Mouse (Mus musculus) stomach, embryonic 14.5 days (tissue): ENCODE measurements around the gene Birc2. TPM values are rescaled to one million over a fixed set of nuclear protein-coding genes. Genes with fewer than 3 reads are reported as not detected.

Experiments used
- ATAC-seq: fragments of 200-750 bp; cut with Nextera tagmentation; 2 replicates; pipeline ENCODE4 v1.8.0; 2017; ENCODE audit warnings: low read depth, moderate TSS enrichment; ENCODE audit not compliant: insufficient number of reproducible peaks, insufficient read depth, low FRiP score
- H3K27ac ChIP-seq: fragments of 300-500 bp; sonication (generic); 2 replicates; pipeline ENCODE4 v1.5.1; 2014; ENCODE audit warnings: mild to moderate bottlenecking, low read length, moderate library complexity, mixed read lengths
- H3K27me3 ChIP-seq: fragments of 300-500 bp; sonication (generic); 2 replicates; pipeline ENCODE4 v1.6.1; 2014; ENCODE audit warnings: low read length, control low read depth, mixed read lengths; ENCODE audit not compliant: control insufficient read depth, insufficient read depth
- H3K36me3 ChIP-seq: fragments of 300-500 bp; sonication (generic); 2 replicates; pipeline ENCODE4 v1.6.1; 2014; ENCODE audit warnings: mild to moderate bottlenecking, control low read depth, low read length, moderate library complexity, mixed read lengths; ENCODE audit not compliant: control insufficient read depth, insufficient read depth
- H3K4me1 ChIP-seq: fragments of 300-500 bp; sonication (generic); 2 replicates; pipeline ENCODE4 v1.6.1; 2014; ENCODE audit warnings: low read length, control low read depth, mixed read lengths; ENCODE audit not compliant: control insufficient read depth, insufficient read depth
- H3K4me2 ChIP-seq: fragments of 300-500 bp; sonication (generic); replicated peaks from 2 replicates; pipeline ENCODE4 v1.6.1; 2014; ENCODE audit warnings: low read depth, low read length, control low read depth
- H3K4me3 ChIP-seq: fragments of 300-500 bp; sonication (generic); 2 replicates; pipeline ENCODE4 v1.5.1; 2014; ENCODE audit warnings: low read depth, low read length, control low read depth
- H3K9ac ChIP-seq: fragments of 300-500 bp; sonication (generic); replicated peaks from 2 replicates; pipeline ENCODE4 v1.6.1; 2014; ENCODE audit warnings: low read depth, mild to moderate bottlenecking, control low read depth, low read length, moderate library complexity, mixed read lengths
- H3K9me3 ChIP-seq: fragments of 300-500 bp; sonication (generic); 2 replicates; pipeline ENCODE4 v1.6.1; 2016; ENCODE audit warnings: low read depth, low read length, control low read depth; ENCODE audit not compliant: control insufficient read depth
- WGBS: fragments of 180-500 bp; shearing (Covaris S2); extraction: QIAGEN DNeasy Blood & Tissue Kit; methylation state at CpG from one replicate; pipeline ENCODE4 v1.1.7; 2014; 5-methylcytosine and 5-hydroxymethylcytosine counted together
- polyA plus RNA-seq: library from polyadenylated mRNA; unstranded; fragments of >200 nt; fragmentation: Nextera tagmentation; extraction: Ambion mirVana; gene quantifications from 2 replicates; pipeline ENCODE4 v1.2.1, GENCODE M21; 2014

Gene Birc2
- polyA plus RNA-seq: 50.3 and 53.9 TPM in 2 replicates

GRCm38 (mm10) chr9:7836905-7837805, at the start of gene Birc2:
Gene Birc2 (minus strand): TSS chr9:7837064.
- no peaks in the 10 kb centered on the region for H3K9me3 ChIP-seq
- H3K4me1 ChIP-seq: peaks cover 5% of the 10 kb centered on the region
- no peaks in the 10 kb centered on the region for H3K27me3 ChIP-seq
- H3K27ac ChIP-seq: peak within 1 kb of the TSS; percentile 99
- peak within 1 kb of the TSS; percentile 58 for H3K4me2 ChIP-seq
- peak; percentile 98 for ATAC-seq
- under 1% methylated on average over 68 of the region's 68 CpGs for WGBS
- H3K4me3 ChIP-seq: peak within 1 kb of the TSS; percentile 76
- H3K9ac ChIP-seq: peak within 1 kb of the TSS; percentile 76
- H3K36me3 ChIP-seq: peaks cover 13% of the 10 kb centered on the region; the same call in 1 of the 2 replicates

DNA sequence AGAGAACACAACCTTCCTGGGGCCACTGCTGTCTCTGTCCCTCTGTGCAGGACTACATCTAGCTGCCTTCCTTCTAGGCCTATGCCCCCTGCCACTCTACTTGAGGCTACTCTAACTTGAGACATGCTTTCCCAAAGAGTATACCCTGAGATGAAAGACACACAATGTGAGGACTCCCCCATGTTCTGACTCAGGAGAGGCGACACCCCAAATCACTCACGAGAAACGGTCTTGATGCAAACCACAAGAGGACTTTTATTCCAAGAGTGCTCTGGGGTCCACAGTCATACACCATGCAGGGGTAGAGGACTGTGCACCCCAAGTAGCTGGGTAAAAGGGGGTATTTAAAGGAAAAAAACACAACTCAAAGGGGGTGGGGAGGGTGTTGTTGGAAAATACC, 47.5 kb upstream of the Birc2 start:
- Histone ChIP-seq H3K9ac (no peak overlapping the region), H3K4me2 (no peak overlapping the region)
- no peak for ATAC-seq

DNA sequence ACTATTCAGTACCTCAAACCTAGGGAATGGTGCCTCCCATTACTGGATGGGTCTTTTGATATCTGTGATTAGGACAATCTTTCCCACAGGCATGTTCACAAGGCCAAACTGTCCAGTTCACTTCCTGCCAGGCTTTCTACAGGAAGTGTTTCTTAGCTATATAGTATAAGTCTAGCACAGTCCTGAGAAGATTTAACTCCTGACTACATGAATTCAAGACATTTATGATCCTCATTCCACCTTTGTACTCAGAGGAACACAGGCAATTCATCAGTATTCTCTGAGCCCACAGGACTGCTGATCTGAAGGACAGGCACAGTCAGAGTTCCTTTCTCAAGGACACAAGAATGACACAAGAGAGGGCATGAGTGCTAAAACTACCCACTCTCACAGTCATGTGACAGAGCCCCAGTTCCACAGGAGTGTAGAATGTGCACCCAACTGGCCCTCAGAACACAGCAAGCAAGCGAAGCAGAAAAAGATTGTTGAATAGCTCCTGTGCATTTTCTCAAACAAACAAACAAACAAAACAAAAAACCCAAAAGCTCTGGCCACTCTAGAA, 45.5 kb upstream of the Birc2 start:
- Histone ChIP-seq H3K4me1 (no peaks in the 10 kb centered on the region), H3K9ac (no peak overlapping the region), H3K27me3 (no peaks in the 10 kb centered on the region), H3K36me3 (no peaks in the 10 kb centered on the region), H3K27ac (no peak overlapping the region), H3K4me3 (no peak overlapping the region), H3K9me3 (peaks cover 4% of the 10 kb centered on the region; the same call in 1 of the 2 replicates), H3K4me2 (no peak overlapping the region)
- WGBS: 83% methylated on average over 1 of the region's 1 CpGs
- ATAC-seq: no peak

More for the DNA sequence above, 47.5 kb upstream of the Birc2 start:
- H3K4me3 ChIP-seq: no peak overlapping the region
- 95% methylated on average over 3 of the region's 3 CpGs for WGBS
- H3K36me3 ChIP-seq: no peaks in the 10 kb centered on the region
- no peaks in the 10 kb centered on the region for H3K27me3 ChIP-seq
- H3K4me1 ChIP-seq: no peaks in the 10 kb centered on the region
- H3K27ac ChIP-seq: no peak overlapping the region
- peaks cover 4% of the 10 kb centered on the region; the same call in 1 of the 2 replicates for H3K9me3 ChIP-seq

- H3K4me1 ChIP-seq: no peaks in the 10 kb centered on the region
- no peak overlapping the region for H3K9ac ChIP-seq
- H3K9me3 ChIP-seq: no peaks in the 10 kb centered on the region
- H3K4me3 ChIP-seq: no peak overlapping the region
- H3K27ac ChIP-seq: no peak overlapping the region
- no peak overlapping the region for H3K4me2 ChIP-seq
- ATAC-seq: no peak
- WGBS: 90% methylated on average over 8 of the region's 8 CpGs
- no peaks in the 10 kb centered on the region for H3K36me3 ChIP-seq
- no peaks in the 10 kb centered on the region for H3K27me3 ChIP-seq
Observed at GRCm38 (mm10) chr9:7873511-7874211, 36.8 kb upstream of the Birc2 start.

DNA sequence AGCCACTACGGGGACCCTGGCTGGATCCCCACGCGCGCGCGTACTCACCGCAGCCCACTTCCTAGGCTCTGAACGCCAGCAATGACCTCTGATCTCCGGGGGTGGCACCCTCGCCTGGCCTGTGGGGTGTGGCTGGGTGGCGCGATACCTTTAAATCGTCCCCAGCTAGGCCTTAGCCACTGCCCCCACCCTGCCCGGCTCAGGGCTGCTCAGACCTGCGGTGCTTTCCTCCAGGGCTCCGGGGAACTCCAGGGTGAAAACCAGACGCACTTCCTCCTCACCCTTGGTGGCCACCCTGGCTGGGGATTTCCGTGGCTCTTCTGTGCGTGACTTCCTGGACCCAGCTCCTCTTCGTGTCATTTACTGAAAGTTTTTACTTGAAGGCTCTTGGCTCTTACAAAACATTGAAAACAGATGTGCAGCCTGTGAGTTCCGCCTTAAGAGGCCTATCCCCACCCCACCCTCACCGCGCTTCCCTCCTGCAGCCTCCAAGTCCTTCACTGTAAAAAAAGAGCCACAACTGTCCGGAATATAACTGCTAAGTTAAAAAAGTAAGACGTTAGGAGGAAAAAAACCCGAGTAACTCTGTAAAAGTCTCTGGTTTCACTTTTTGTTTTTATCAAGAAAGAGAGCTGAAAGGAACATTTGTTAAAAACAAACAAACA, 36.0 kb upstream of the Birc2 start, which contains the start of gene Birc3:
Gene Birc3 (minus strand): TSS at position 412 of the 665 bp plus-strand sequence.
- 4% methylated on average over 26 of the region's 26 CpGs for WGBS
- H3K9me3 ChIP-seq: no peaks in the 10 kb centered on the region
- H3K27me3 ChIP-seq: no peaks in the 10 kb centered on the region
- H3K27ac ChIP-seq: peak within 1 kb of the TSS; percentile 61; the same call in 1 of the 2 replicates
- H3K36me3 ChIP-seq: no peaks in the 10 kb centered on the region
- H3K4me1 ChIP-seq: no peaks in the 10 kb centered on the region
- peak; percentile 90 for ATAC-seq
- peak within 1 kb of the TSS; percentile 53 for H3K4me3 ChIP-seq
- H3K9ac ChIP-seq: peak within 1 kb of the TSS; percentile 60; the same call in 1 of the 2 replicates
- H3K4me2 ChIP-seq: peak within 1 kb of the TSS; percentile 81

DNA sequence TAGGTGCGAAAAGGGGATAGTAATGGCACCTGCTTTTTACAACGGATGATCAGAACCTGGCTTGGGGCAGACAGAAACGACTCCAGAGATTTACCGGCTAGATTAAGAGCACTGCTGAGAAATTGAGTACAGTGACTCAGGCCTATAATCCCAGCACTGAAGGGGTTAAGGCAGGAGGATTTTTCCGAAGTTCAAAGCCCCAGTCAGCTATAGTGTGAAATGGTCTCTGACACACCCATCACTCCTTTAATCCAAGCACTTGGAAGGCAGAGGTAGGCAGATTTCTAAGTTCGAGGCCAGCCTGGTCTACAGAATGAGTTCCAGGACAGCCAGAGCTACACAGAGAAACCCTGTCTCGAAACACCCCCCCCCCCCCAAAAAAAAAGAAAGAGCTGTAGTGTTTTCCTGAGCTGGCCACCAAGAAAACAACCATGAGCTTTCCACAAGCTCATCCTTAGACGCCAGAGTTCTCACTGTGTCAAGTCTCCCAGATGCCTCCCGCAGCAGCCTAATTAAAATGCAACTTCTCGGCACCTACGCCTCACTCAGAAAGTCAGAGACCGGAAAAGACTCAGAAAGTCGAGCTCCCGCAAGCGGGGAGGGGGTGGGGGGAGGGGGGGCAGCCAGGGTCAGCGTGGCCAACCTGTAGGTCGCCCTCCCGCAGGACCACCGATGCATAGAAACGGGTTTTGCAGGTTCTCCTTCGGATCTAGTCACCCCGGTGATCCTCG, 35.3 kb upstream of the Birc2 start:
- ATAC-seq: peak; percentile 12; the same call in 1 of the 2 replicates
- Histone ChIP-seq H3K9ac (peak overlapping the region; percentile 60; the same call in 1 of the 2 replicates), H3K4me1 (no peaks in the 10 kb centered on the region), H3K27me3 (no peaks in the 10 kb centered on the region), H3K4me3 (peak overlapping the region; percentile 53), H3K4me2 (peak overlapping the region; percentile 81), H3K27ac (peak overlapping the region; percentile 61; the same call in 1 of the 2 replicates), H3K36me3 (no peaks in the 10 kb centered on the region), H3K9me3 (no peaks in the 10 kb centered on the region)
- WGBS: 18% methylated on average over 23 of the region's 23 CpGs

DNA sequence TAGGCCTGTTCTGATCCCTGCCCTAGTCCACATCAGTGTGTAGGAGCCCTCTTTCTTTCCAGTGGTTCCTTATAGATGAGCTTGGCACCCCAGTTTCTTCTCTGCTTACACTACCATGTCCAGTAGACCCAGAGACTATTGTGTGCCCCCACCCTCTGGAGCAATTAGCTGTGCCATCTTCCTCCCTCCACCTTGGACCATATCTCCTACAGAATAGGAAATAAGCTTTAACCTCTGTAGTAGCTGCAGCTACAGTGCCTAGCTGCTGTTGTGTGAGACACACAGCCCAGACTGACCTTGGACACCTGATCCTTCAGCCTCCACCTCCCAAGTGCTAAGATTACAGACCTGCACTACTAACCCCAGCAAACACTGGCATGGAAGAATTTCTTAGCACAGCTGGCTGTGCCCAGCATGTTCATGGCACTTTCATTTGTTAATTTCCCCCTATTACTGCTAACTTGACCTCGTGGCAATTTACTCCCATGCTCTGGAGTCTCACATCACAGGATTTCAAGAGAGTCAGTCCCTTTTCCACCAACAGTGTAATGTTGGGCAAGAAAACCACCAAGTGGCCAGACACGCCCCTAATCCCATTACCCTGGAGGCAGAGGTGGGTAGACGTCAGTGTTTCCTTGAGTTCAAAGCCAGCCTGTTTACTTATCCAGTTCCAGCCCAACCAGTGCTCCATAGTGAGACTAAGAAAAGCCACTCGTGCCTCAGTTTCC, 34.6 kb upstream of the Birc2 start:
- H3K4me3 ChIP-seq: no peak overlapping the region
- no peaks in the 10 kb centered on the region for H3K9me3 ChIP-seq
- H3K36me3 ChIP-seq: no peaks in the 10 kb centered on the region
- no peak for ATAC-seq
- no peak overlapping the region for H3K27ac ChIP-seq
- H3K4me1 ChIP-seq: no peaks in the 10 kb centered on the region
- H3K9ac ChIP-seq: no peak overlapping the region
- H3K4me2 ChIP-seq: no peak overlapping the region
- H3K27me3 ChIP-seq: no peaks in the 10 kb centered on the region
- WGBS: 63% methylated on average over 4 of the region's 4 CpGs
